Mouse (Mus musculus): Measurements from ENCODE around the gene Rsph14.

Gene Rsph14

DNA sequence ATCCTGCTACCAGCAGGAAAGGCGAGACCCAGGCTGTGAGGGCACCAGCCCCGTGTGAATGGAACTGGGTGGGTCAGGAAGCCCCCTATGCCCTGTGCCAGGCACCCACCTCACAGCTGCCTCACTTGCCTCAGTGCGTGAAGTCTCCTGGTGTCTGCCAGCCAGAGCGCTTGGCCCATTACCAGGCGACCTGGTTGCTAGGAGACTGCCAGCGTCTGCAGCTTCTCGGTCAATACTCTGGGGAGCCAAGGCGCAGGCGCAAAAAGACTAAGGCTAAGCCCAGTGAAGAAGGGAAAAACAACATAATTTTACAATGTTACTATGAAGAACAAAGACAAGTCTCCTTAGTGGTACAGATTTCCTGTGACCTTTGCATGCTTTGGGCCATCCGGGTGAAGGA is at the start of gene Rsph14:
Rsph14 (minus strand) TSS at position 192 of the 400 bp plus-strand sequence.
- peak; percentile 88 for DNase-seq (ENCODE audit: low spot score)

- DNase-seq (ENCODE audit: low spot score): no peak
Measured at GRCm38 (mm10) chr10:75078174-75079128, 46.1 kb upstream of the Rsph14 start.

GRCm38 (mm10) chr10:75075665-75076064 is 43.3 kb upstream of the Rsph14 start:
- DNase-seq (ENCODE audit: low spot score): no peak

GRCm38 (mm10) chr10:75070281-75070976 is 38.0 kb upstream of the Rsph14 start:
- peak; percentile 65 for DNase-seq (ENCODE audit: low spot score)

DNA sequence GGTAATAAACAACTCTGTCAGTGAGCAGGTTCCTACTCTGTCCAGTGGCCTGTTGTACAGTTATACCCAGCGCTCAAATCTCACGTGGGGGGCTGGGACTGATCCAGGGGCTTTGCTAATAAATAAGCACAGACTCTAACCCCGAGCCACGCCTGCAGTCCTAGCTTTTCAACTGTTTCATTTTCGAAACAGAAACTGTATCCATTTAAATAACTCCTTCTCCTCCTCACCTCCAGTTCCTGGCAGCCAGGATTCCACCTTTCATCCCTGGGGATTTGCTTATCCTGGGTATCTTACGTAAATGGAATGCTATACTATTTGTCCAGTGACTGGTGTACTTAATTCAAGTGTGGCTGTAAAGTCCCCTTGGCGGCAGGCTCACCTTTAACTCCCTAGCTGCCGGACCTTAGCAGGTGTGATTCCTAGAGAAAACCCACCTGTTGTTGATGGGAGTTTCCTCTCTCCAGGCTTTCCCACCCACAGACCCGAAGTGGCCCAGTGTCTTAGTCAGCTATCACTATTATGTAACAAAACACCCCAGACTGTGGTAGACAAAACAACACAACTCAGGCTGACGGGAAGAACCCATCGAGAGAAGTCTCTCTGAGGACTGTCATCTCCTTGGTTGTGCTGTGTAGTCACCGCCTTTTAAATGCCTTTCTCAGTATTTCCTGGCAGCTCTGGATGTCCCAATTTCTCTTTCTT is 36.4 kb upstream of the Rsph14 start:
- DNase-seq (ENCODE audit: low spot score): peak; percentile 36

DNA sequence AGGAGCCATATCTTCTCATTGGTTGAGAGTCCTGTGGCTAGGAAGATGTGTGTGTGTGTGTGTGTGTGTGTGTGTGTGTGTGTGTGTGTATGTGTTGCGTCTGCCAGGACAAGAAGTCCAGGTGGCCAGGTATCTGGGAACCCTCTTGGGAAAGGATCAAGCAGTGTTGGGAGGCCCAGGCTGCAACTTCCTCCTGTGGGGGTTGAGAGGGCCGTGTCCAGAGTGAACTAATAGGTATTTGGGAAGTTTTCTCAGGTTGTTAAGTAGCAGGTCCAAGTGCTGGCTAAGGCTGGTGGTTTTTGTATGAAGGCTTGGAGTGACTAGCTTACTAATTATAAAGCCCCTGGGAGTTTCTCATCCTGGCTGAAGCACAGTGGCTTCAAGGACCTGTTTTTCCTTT is 35.7 kb upstream of the Rsph14 start:
- no peak for DNase-seq (ENCODE audit: low spot score)

DNA sequence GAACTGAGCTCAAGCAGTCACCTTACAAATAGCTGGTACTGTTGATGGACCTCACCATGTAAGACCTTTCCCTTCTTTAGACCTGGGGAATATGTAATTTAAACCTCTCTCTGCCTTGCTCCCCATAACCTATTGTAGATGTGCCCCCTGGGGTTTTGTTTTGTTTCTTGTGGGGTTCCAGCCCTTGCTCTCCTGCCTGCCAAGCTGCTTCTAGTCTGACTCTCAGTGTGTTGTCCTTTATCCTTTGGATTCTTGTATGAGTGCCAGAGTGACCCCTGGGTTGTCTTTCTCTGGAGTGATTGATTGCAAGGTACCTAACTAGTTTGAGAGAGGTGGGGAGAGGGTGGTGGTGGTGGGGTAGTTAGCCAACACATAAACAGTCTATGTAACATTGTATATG is 35.1 kb upstream of the Rsph14 start:
- no peak for DNase-seq (ENCODE audit: low spot score)

DNA sequence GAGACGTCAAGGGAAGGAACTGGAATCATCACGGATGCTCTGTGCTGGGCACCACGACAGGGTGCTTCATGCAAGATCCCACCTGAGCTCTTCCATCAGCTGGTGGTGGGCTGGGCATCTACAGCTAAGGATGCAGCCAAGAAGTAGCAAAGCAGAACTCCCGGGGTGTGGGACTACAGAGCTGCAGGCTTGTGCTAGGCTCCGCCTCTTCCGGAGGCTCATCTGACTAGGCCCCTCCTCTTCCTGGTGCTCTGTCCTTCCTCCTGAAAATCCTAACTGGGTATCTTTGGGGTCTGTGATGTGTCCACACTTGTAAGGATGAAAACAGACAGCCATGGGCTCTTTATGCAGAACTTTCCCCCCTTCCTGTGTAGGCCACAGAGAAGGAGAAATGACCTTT is 33.3 kb upstream of the Rsph14 start:
- peak; percentile 49 for DNase-seq (ENCODE audit: low spot score)

- DNase-seq (ENCODE audit: low spot score): no peak
Measured at GRCm38 (mm10) chr10:75063301-75063965, 31.0 kb upstream of the Rsph14 start.

- DNase-seq (ENCODE audit: low spot score): no peak
Measured at GRCm38 (mm10) chr10:75062621-75063020, 30.2 kb upstream of the Rsph14 start.

- DNase-seq (ENCODE audit: low spot score): no peak
Measured at GRCm38 (mm10) chr10:75062189-75062561, 29.8 kb upstream of the Rsph14 start.

DNA sequence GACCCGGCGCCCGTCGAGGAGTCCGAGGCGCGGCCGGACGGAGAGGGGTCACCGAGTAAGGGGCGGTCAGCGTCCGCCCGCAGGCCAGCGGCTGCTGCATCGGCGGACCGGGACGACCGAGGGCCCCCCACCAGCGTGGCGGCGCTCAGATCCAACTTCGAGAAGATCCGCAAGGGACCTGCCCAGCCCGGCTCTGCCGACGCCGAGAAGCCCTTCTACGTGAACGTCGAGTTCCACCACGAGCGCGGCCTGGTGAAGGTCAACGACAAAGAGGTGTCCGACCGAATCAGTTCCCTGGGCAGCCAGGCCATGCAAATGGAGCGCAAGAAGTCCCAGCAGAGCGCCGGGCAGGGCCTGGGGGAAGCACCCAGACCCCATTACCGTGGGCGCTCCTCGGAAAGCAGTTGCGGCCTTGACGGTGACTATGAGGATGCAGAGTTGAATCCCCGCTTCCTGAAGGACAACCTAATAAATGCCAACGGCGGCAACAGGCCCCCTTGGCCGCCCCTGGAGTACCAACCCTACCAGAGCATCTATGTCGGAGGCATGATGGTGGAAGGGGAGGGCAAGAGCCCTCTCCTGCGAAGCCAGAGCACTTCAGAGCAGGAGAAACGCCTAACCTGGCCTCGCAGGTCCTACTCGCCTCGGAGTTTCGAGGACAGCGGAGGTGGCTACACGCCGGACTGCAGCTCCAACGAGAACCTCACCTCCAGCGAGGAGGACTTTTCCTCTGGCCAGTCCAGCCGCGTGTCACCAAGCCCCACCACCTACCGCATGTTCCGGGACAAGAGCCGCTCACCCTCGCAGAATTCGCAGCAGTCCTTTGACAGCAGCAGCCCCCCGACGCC is 29.2 kb upstream of the Rsph14 start:
- no peak for DNase-seq (ENCODE audit: low spot score)

DNA sequence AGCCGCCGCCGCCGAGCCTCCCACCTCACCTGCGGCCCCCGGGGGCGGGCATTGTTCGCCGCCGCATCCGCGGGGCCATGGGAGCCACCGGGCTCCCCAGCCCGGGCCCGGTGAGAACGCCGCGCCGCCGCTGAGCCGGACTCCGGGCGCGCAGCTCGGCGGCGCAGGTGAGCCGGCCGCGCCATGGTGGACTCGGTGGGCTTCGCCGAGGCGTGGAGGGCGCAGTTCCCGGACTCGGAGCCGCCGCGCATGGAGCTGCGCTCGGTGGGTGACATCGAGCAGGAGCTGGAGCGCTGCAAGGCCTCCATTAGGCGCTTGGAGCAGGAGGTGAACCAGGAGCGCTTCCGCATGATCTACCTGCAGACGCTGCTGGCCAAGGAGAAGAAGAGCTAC is 28.5 kb upstream of the Rsph14 start:
- no peak for DNase-seq (ENCODE audit: low spot score)

- DNase-seq (ENCODE audit: low spot score): peak; percentile 63
Measured at GRCm38 (mm10) chr10:75060217-75060842, 27.9 kb upstream of the Rsph14 start, which contains the start of gene Bcr. TSS of gene Bcr (plus strand) at chr10:75060592.

GRCm38 (mm10) chr10:75059396-75059795 is 27.0 kb upstream of the Rsph14 start:
- peak; percentile 46 for DNase-seq (ENCODE audit: low spot score)

- DNase-seq (ENCODE audit: low spot score): no peak
Measured at GRCm38 (mm10) chr10:75058761-75059395, 26.5 kb upstream of the Rsph14 start.

DNA sequence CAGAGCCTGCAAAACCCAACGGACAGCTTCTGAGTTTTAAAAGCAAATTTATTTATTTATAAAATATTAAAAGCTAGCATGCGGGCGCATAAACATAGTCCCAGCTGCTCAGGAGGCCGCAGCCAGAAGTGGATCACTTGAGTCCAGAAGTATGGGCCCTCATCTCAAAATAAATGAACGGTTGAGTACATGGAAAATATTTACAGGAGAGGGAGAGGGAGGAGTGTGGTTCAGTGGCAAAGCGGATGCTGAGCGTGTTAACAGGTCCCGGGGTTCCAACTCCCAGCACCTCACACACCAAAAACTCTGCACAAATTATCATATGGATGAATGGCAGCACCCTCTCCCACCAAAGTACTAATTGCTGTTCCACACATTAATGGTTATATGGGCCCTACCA is 25.9 kb upstream of the Rsph14 start:
- no peak for DNase-seq (ENCODE audit: low spot score)

DNA sequence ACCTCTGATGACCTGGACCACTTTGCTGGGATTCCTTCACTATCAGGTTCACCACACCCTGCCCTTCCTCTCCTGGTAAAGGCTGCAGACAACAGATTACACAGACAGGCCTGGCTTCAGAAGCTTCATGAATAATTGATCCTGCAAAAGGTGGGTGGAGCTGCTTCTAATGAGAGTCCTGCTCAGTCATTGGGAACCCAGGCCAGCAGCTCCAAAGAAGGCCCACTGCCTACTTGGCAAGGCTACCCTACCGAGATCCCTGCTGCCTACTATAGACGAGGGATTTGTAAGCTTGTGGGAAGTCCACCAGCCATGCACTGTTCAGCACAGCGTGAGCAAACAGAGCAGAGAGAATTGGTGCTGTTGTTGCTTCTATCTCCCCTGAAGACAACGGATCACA is 23.9 kb upstream of the Rsph14 start:
- DNase-seq (ENCODE audit: low spot score): no peak

DNA sequence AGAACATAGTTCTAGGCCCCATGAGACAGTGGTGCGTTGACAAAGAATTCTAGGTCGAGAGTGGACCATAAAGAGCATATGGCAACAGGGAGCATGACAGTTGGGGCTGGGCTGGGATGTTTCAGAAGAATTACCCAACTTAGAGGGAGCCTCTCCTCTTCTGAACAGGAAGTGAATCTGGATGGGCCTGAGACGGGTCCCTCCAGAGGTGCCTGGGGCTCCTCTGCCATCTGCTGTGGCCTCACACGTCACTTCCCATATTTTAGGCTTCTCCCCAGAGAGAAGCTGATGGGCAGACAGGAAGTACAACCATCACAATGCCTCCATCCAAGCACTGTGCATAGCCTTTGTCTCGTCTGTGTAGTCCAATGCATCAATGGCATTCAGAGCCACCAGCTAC is 23.3 kb upstream of the Rsph14 start:
- no peak for DNase-seq (ENCODE audit: low spot score)

- peak; percentile 82 for DNase-seq (ENCODE audit: low spot score)
Measured at GRCm38 (mm10) chr10:75054125-75054524, 21.7 kb upstream of the Rsph14 start.

All from testis, postnatal 14 days (tissue).